Mouse (Mus musculus) CD4-positive naive resting alpha-beta T cell, adult 57 days (primary cell): ENCODE measurements around the gene Trpt1. TPM values are rescaled to one million over a fixed set of nuclear protein-coding genes. Genes with fewer than 3 reads are reported as not detected.

Source experiments
- total RNA-seq: library from RNA; stranded (reverse); gene quantifications from one replicate; pipeline ENCODE4 v1.2.4, GENCODE M21; 2023

The Trpt1 gene
- 3.8 TPM for total RNA-seq

DNA sequence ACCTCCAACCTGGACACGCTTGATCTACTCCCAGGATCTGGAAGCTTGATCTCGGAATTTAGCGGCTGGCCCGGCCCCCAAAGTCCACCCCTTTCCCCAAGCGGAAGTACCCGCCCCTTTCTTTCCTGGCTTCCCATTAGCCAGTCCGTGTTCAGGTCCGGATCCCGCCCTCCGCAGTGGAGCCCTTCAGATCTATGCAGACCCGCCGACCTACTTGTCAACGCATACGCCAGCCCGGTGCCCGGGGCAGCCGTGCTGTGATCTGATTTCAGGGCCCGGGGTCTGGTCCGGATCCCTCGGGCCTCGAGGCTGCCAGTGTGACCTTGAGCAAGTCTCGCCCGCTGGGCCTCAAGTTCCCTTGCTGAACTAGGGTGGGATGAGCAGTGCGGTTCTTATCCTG, at the start of gene Trpt1, which contains the start of gene Nudt22:
Gene Trpt1 (plus strand): TSS at position 126 of the 400 bp plus-strand sequence.
Gene Nudt22 (minus strand): TSS at position 112 of the 400 bp plus-strand sequence.

DNA sequence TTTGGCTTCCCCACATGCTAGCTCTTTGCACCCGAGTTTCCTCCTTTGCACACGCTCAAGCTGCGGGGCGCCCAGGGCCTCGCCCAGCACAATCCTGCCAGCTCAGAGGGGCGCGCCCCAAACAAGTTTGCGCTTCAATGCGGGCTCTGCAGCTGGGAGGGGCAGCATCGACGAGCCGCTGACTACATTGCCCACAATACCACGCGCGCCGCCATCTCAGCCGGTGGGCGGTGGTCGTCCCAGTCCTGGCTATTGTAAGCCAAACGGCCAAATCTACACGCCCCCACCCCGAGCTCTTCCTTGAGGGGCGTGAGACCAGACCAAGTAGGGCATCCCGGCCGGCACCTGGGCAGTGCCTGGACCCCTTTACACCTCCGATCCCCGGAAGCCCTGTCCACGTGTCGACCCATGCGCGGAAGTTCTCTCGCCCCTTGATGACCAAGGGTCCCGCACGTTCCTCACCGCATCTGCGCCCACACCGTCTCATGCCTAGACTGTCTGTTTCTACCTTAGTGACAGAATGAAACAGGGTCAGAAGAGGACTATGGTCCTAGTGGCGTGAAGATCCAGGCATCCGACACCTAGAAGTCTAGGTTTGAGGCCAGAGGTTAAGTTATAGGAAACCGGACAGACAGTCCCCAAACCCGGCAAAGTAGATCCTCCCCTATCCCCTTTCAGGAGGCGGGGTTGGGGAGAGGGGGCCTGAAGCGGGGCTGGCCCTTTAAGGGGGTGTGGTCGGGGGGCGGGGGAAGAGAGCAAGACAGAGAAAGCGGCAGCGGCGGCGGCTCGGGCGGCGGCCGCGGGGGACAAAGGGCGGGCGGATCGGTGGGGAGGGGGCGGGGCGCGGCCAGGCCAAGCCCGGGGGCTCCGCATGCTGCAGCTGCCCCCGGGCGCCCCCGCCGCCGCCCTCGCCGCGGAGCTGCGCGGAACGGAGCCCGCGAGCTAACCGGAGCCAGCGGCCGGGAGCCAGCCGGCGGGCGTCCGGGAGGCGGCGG, 21.4 kb upstream of the Trpt1 start, which contains the start of gene Ppp1r14b:
Gene Ppp1r14b (plus strand): TSS at position 758 of the 995 bp plus-strand sequence.

DNA sequence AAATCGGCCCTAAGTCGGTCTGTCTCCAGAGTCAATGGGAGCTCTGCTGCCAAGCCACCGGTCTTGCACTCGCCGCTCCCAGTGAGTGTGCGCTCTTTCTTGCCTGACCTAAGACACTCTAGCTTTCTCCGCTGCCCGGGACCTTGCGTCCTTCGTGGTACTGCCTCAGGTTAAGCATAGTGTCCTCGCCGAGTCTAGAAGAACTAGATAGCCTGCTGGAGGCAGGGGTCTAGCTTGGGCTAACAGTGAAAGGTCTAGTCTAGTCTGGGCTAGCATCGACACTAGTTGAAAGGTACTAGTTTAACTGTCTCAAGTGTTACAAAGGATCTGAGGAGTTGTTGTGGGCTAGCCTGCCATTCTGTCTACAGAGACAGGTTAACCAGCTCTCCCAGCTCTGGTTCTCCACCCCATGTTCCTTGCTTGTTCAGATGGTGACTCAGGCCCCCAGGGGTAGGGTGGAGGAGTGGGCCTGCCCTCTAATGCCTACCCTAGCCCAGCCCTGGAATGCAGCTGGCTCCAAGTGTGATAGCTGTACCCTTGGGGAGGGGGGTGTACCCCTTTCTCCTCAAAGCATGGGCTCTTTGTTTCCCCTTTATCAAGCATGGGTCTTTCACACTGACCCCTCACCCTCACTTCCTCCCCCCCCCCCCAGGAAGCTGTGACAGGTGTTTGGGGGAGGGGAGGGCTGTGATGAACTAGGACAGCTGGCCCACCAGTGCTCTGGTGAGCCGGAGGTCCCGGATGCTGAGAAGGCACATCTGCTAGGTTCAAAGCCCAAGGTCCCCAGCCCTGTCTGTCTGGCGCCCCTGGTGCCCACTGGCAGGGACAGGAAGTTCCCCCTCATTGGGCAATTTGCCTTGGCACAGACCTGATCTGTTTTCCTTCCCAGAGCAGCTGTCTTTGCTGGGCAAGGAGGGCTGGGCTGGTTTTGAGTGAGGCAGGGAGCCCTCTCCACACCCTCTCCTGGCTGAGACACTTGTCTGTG, 20.1 kb upstream of the Trpt1 start, which contains the start of gene Plcb3:
Gene Plcb3 (minus strand): TSS at position 934 of the 985 bp plus-strand sequence.

DNA sequence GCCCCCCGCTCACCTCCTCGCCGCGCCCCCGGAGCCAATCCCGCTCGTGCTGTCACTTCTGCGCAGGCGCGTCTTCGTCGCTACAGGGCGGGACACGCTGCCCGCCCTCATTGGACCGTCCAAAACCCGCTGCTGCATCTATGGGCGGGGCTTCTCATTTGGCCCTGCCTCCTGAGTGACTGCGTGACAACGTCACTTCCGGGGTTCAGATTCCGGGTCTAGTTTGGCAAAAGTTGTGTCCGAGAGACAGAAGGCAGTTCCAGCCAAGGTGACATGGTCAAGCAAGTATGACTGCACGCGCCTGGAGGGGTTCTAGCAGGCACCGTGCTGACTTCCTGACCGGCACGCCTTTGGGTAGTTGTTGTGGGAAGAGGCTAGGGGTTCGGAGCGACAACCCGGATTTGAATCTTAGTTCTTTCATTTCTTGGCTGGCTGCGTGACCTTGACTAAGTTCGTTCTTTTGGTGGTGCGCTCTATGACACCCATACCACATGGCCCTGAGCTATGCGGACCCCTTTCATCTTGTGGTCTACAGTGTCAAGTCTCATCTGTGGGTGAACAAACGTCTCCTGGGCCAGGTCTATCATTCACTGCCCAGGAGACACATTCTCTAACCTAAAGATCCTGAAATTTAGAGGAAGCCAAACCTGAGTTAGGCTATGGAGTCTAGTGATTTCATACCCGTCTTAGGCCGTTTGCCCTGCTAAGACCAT, 15.4 kb upstream of the Trpt1 start, which contains the start of gene Fkbp2:
Gene Fkbp2 (minus strand): TSS at position 121 of the 713 bp plus-strand sequence.

DNA sequence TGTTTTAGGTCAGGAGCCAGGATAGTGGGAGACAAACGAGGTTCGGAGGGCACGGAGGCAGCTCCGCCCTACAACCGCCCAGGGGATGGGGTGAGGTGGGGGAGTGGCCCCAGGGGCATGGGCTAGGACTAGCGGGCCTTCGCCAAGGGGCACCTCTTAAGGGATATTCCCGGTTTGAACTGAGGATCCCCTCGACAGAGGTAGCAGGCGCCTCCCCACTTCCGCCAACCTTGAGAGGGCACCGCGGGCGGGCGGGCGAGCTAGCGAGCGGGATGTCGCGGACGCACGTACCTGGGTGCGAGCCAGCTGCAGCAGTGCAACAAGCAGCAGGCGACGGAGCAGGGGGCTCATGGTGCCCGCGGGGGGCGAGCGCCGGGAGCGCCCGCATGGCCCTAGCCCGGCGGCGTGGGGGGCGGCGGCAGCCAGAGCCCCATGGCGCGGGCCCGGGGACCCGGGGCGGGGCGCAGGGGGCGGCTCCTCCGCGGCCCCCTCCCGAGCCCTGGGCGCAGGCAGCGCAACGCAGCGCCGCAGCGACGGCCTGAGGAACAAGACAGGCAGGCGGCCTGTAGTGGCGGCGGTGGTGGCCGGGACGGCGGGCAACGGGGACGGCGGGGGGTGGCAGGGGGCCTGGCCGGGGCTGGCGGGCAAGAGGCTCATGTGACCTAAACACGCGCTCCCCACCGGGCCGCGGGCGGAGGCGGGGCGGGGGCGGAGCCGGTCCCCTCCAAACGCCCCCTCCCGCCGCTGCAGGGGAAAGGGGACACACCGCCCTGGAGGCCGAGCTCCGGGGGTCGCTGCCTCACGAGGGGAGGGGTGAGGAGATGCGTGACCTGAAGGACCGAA, 8.6 kb upstream of the Trpt1 start, which contains the start of gene Vegfb:
Gene Vegfb (minus strand): TSS at position 591 of the 843 bp plus-strand sequence.

DNA sequence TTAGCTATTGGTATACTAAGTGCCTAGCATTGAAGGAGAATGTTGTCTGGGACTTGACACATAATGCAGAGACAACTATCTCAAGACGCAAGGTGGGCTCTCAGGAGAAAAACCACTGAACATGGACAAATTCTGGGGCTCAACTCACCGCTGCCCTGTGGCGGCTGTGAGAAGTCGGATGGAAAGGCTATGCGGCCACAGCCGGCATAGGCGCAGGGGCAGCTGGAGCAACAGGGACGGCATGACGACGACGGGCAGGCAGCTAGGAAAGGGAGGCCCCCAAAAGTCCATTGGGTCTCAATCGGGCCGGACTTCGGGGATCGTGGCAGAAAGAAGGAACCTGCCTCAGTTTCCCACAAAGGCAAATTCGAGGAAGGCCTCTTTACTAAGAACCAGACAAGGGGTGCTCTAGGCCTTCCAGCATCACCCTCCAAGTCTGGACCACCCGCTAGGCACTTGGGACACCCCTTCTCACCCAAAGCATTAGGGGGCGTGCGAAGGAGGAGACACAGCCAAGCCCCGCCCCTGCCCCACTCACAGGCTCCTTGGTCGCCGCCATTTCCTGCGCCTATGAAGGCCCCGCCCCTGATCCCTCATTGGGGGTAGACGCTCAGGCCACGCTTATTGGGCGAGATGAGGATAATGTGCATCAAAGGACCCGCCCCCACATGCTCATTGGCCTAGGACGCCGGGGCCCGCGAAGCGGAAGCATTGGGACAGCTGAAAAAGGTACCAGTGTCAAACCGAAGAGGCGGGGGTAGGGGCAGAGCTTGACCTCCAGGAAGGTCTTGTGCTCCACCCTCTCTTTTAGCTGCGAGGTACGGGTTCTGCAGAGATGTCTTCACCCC, 3.7 kb upstream of the Trpt1 start, which contains the start of gene Dnajc4:
Gene Dnajc4 (minus strand): TSS at position 562 of the 848 bp plus-strand sequence.

DNA sequence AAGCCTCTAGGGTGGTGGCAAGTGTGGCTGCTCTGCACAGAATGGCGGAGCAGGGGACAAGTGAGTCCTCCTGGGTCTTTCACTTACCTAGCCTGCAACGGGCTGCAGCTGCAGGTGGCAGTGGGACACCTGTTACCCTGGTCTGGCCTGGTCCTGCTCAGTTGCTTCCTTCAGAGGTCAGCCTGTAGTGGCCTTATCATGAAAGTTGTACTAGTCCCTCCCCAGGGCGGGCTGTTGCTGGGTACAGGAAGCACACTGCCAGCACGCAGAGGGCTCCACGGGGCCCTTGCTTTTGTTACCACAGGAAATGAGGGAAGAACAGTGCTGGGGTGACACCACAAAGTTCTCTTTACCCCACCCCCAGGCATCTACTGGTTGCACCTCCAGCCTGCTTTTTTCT, 23.3 kb downstream of the Trpt1 start, which contains the start of gene Fermt3:
Gene Fermt3 (minus strand): TSS at position 279 of the 400 bp plus-strand sequence.

DNA sequence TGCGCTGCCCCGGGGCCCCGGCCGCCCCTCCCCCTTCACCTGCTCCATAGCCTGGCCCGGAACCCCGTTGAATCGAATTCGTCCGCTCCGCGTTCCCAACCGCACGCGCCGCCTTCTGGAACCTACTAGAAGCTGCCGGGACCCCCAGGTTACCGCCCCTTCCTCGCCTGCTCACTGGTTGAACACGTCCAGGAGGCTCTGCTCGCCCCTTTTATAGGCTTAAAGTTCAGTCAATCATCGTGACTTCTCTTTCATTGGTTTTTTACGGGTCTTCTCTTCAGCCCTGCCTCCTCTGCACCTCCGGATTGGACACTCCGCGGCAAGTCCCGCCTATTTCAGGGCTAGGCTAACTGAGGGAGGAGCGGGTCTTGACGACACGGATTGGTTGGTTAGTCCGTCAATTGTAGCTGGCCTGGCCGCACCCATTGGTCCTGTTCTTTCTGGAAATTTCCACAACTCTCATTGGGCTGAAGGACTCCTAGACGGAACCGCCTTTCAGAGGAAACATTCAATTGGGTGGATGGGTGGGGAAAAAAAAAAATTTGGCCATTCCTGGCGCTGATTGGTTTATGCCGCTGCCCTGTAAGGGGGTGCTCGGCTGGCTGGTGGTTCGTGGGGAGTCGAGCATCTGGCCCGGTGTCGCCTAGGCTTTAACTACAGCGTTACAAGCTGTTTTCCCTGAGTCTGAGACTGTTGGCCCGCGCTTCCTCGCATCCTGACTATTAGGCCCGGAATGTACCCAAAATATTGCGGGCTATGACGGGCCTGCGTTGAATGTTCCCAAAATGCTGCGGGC, 44.1 kb downstream of the Trpt1 start, which contains the start of gene Stip1:
Gene Stip1 (minus strand): TSS at position 127 of the 796 bp plus-strand sequence.

Other genes with a start within 250 kb of the Trpt1 start
- gene Rps6ka4, start 155.5 kb upstream of the Trpt1 start, total RNA-seq, result 28.9 TPM
- gene Ccdc88b, start 137.9 kb upstream of the Trpt1 start, total RNA-seq, result 98.6 TPM
- gene Trmt112, start 86.4 kb upstream of the Trpt1 start, total RNA-seq, result 122 TPM
- 72.4 TPM for gene Prdx5, start 86.0 kb upstream of the Trpt1 start, total RNA-seq
- 32.5 TPM for gene Esrra, start 74.3 kb upstream of the Trpt1 start, total RNA-seq
- not detected for gene Catsperz, start 70.8 kb upstream of the Trpt1 start, total RNA-seq
- not detected for gene Kcnk4, start 61.6 kb upstream of the Trpt1 start, total RNA-seq
- 8.7 TPM for gene Bad, start 54.3 kb upstream of the Trpt1 start, total RNA-seq
- gene Gpr137, start 53.7 kb upstream of the Trpt1 start, total RNA-seq, result 9.8 TPM
- gene Ppp1r14b, start 21.2 kb upstream of the Trpt1 start, total RNA-seq, result 128 TPM
- 9.6 TPM for gene Plcb3, start 19.7 kb upstream of the Trpt1 start, total RNA-seq
- 20.2 TPM for gene Fkbp2, start 15.6 kb upstream of the Trpt1 start, total RNA-seq
- gene Vegfb, start 8.5 kb upstream of the Trpt1 start, total RNA-seq, result 8.7 TPM
- gene Dnajc4, start 3.6 kb upstream of the Trpt1 start, total RNA-seq, result 29.2 TPM
- 5.4 TPM for gene Nudt22, start within 50 bp of the Trpt1 start, total RNA-seq
- 189 TPM for gene Fermt3, start 23.3 kb downstream of the Trpt1 start, total RNA-seq
- 103 TPM for gene Stip1, start 43.8 kb downstream of the Trpt1 start, total RNA-seq
- gene Macrod1, start 60.7 kb downstream of the Trpt1 start, total RNA-seq, result 15.5 TPM
- gene Flrt1, start 109.6 kb downstream of the Trpt1 start, total RNA-seq, result 0.30 TPM
- 102 TPM for gene Otub1, start 210.2 kb downstream of the Trpt1 start, total RNA-seq
- gene Cox8a, start 221.5 kb downstream of the Trpt1 start, total RNA-seq, result 246 TPM
- 32.5 TPM for gene Naa40, start 245.1 kb downstream of the Trpt1 start, total RNA-seq